Mouse (Mus musculus): ENCODE results near the gene Stac. TPM values are rescaled to one million over a fixed set of nuclear protein-coding genes. Genes with fewer than 3 reads are reported as not detected.

The Stac gene
- polyA plus RNA-seq, 1 experiment = 1.4 TPM

- no peak for DNase-seq
- no peak for TF ChIP-seq CTCF (IDR thresholded peaks at IDR 0.05; ENCODE audit: borderline replicate concordance, control insufficient read depth, extremely low read depth, insufficient read depth, low read length, poor library complexity)
- Histone ChIP-seq H3K27ac (ENCODE audit: control insufficient read depth, insufficient read depth, low read length) (no peak overlapping the region), H3K4me1 (replicated peaks; ENCODE audit: control insufficient read depth, insufficient read depth, low read length) (no peaks in the 10 kb centered on the region), H3K36me3 (ENCODE audit: control insufficient read depth, insufficient read depth, low read length) (no peaks in the 10 kb centered on the region), H3K4me3 (ENCODE audit: control insufficient read depth, insufficient read depth, low read length) (no peak overlapping the region), H3K27me3 (ENCODE audit: control insufficient read depth, insufficient read depth, low read length) (no peaks in the 10 kb centered on the region)
- WGBS = 87% methylated on average over 3 of the region's 3 CpGs
These were observed 78.8 kb downstream of the Stac start for GRCm38 (mm10) chr9:111611341-111611740.

- no peak overlapping the region for H3K4me3 ChIP-seq (ENCODE audit: control insufficient read depth, insufficient read depth, low read length)
- H3K4me1 ChIP-seq (replicated peaks; ENCODE audit: control insufficient read depth, insufficient read depth, low read length) = no peaks in the 10 kb centered on the region
- no peak overlapping the region for H3K27ac ChIP-seq (ENCODE audit: control insufficient read depth, insufficient read depth, low read length)
- H3K36me3 ChIP-seq (ENCODE audit: control insufficient read depth, insufficient read depth, low read length) = no peaks in the 10 kb centered on the region
- H3K27me3 ChIP-seq (ENCODE audit: control insufficient read depth, insufficient read depth, low read length) = no peaks in the 10 kb centered on the region
- WGBS = 35% methylated on average over 6 of the region's 6 CpGs
- no peak for DNase-seq
- TF ChIP-seq POLR2A (IDR thresholded peaks at IDR 0.05; ENCODE audit: control insufficient read depth, extremely low read depth, insufficient read depth, low read length, poor library complexity) = no peak
- TF ChIP-seq CTCF (IDR thresholded peaks at IDR 0.05; ENCODE audit: borderline replicate concordance, control insufficient read depth, extremely low read depth, insufficient read depth, low read length, poor library complexity) = no peak
These were observed 81.4 kb downstream of the Stac start for GRCm38 (mm10) chr9:111608762-111609161.

- no peaks in the 10 kb centered on the region for H3K4me1 ChIP-seq (replicated peaks; ENCODE audit: control insufficient read depth, insufficient read depth, low read length)
- DNase-seq = no peak
- no peak overlapping the region for H3K4me3 ChIP-seq (ENCODE audit: control insufficient read depth, insufficient read depth, low read length)
- no peaks in the 10 kb centered on the region for H3K27me3 ChIP-seq (ENCODE audit: control insufficient read depth, insufficient read depth, low read length)
- TF ChIP-seq POLR2A (IDR thresholded peaks at IDR 0.05; ENCODE audit: control insufficient read depth, extremely low read depth, insufficient read depth, low read length, poor library complexity) = no peak
- TF ChIP-seq CTCF (IDR thresholded peaks at IDR 0.05; ENCODE audit: borderline replicate concordance, control insufficient read depth, extremely low read depth, insufficient read depth, low read length, poor library complexity) = no peak
- no peaks in the 10 kb centered on the region for H3K36me3 ChIP-seq (ENCODE audit: control insufficient read depth, insufficient read depth, low read length)
- H3K27ac ChIP-seq (ENCODE audit: control insufficient read depth, insufficient read depth, low read length) = no peak overlapping the region
- 95% methylated on average over 8 of the region's 8 CpGs for WGBS
These were observed 83.5 kb downstream of the Stac start for GRCm38 (mm10) chr9:111606603-111607002.

GRCm38 (mm10) chr9:111587527-111587926 lies 102.6 kb downstream of the Stac start:
- H3K27me3 ChIP-seq (ENCODE audit: control insufficient read depth, insufficient read depth, low read length) = no peaks in the 10 kb centered on the region
- no peak for DNase-seq

GRCm38 (mm10) chr9:111578784-111579183 lies 111.4 kb downstream of the Stac start:
- WGBS = 91% methylated on average over 9 of the region's 9 CpGs
- no peaks in the 10 kb centered on the region for H3K27me3 ChIP-seq (ENCODE audit: control insufficient read depth, insufficient read depth, low read length)
- H3K36me3 ChIP-seq (ENCODE audit: control insufficient read depth, insufficient read depth, low read length) = no peaks in the 10 kb centered on the region
- DNase-seq = no peak
- H3K27ac ChIP-seq (ENCODE audit: control insufficient read depth, insufficient read depth, low read length) = no peak overlapping the region
- no peak for TF ChIP-seq CTCF (IDR thresholded peaks at IDR 0.05; ENCODE audit: borderline replicate concordance, control insufficient read depth, extremely low read depth, insufficient read depth, low read length, poor library complexity)
- no peak for TF ChIP-seq POLR2A (IDR thresholded peaks at IDR 0.05; ENCODE audit: control insufficient read depth, extremely low read depth, insufficient read depth, low read length, poor library complexity)
- no peak overlapping the region for H3K4me3 ChIP-seq (ENCODE audit: control insufficient read depth, insufficient read depth, low read length)
- no peaks in the 10 kb centered on the region for H3K4me1 ChIP-seq (replicated peaks; ENCODE audit: control insufficient read depth, insufficient read depth, low read length)

More at GRCm38 (mm10) chr9:111587527-111587926, 102.6 kb downstream of the Stac start:
- H3K36me3 ChIP-seq (ENCODE audit: control insufficient read depth, insufficient read depth, low read length) = no peaks in the 10 kb centered on the region
- no peak overlapping the region for H3K27ac ChIP-seq (ENCODE audit: control insufficient read depth, insufficient read depth, low read length)
- H3K4me1 ChIP-seq (replicated peaks; ENCODE audit: control insufficient read depth, insufficient read depth, low read length) = no peaks in the 10 kb centered on the region
- 92% methylated on average over 2 of the region's 2 CpGs for WGBS
- H3K4me3 ChIP-seq (ENCODE audit: control insufficient read depth, insufficient read depth, low read length) = no peak overlapping the region
- TF ChIP-seq CTCF (IDR thresholded peaks at IDR 0.05; ENCODE audit: borderline replicate concordance, control insufficient read depth, extremely low read depth, insufficient read depth, low read length, poor library complexity) = no peak
- TF ChIP-seq POLR2A (IDR thresholded peaks at IDR 0.05; ENCODE audit: control insufficient read depth, extremely low read depth, insufficient read depth, low read length, poor library complexity) = no peak

GRCm38 (mm10) chr9:111577453-111577852 lies 112.7 kb downstream of the Stac start:
- no peaks in the 10 kb centered on the region for H3K36me3 ChIP-seq (ENCODE audit: control insufficient read depth, insufficient read depth, low read length)
- H3K27me3 ChIP-seq (ENCODE audit: control insufficient read depth, insufficient read depth, low read length) = no peaks in the 10 kb centered on the region
- no peaks in the 10 kb centered on the region for H3K4me1 ChIP-seq (replicated peaks; ENCODE audit: control insufficient read depth, insufficient read depth, low read length)
- no peak for TF ChIP-seq CTCF (IDR thresholded peaks at IDR 0.05; ENCODE audit: borderline replicate concordance, control insufficient read depth, extremely low read depth, insufficient read depth, low read length, poor library complexity)
- no peak for TF ChIP-seq POLR2A (IDR thresholded peaks at IDR 0.05; ENCODE audit: control insufficient read depth, extremely low read depth, insufficient read depth, low read length, poor library complexity)
- no peak overlapping the region for H3K4me3 ChIP-seq (ENCODE audit: control insufficient read depth, insufficient read depth, low read length)
- DNase-seq = no peak
- 27% methylated on average over 6 of the region's 6 CpGs for WGBS
- H3K27ac ChIP-seq (ENCODE audit: control insufficient read depth, insufficient read depth, low read length) = no peak overlapping the region

GRCm38 (mm10) chr9:111575889-111576288 lies 114.3 kb downstream of the Stac start:
- no peaks in the 10 kb centered on the region for H3K27me3 ChIP-seq (ENCODE audit: control insufficient read depth, insufficient read depth, low read length)
- no peak overlapping the region for H3K27ac ChIP-seq (ENCODE audit: control insufficient read depth, insufficient read depth, low read length)
- no peaks in the 10 kb centered on the region for H3K4me1 ChIP-seq (replicated peaks; ENCODE audit: control insufficient read depth, insufficient read depth, low read length)
- 76% methylated on average over 4 of the region's 4 CpGs for WGBS
- TF ChIP-seq POLR2A (IDR thresholded peaks at IDR 0.05; ENCODE audit: control insufficient read depth, extremely low read depth, insufficient read depth, low read length, poor library complexity) (no peak), CTCF (IDR thresholded peaks at IDR 0.05; ENCODE audit: borderline replicate concordance, control insufficient read depth, extremely low read depth, insufficient read depth, low read length, poor library complexity) (no peak)
- H3K36me3 ChIP-seq (ENCODE audit: control insufficient read depth, insufficient read depth, low read length) = no peaks in the 10 kb centered on the region
- no peak for DNase-seq
- no peak overlapping the region for H3K4me3 ChIP-seq (ENCODE audit: control insufficient read depth, insufficient read depth, low read length)

Measured in thymus, adult 2 months (tissue).